Mouse (Mus musculus): ENCODE results near the gene Cisd3.
A peak's percentile ranks its signal among the peaks of the same experiment; 100 is the strongest.
"Not testable (repeated sequence)": the region's sequence is repeated elsewhere in the genome, so short reads cannot be mapped to it uniquely, and the experiment has no call there.

The Cisd3 gene

DNA sequence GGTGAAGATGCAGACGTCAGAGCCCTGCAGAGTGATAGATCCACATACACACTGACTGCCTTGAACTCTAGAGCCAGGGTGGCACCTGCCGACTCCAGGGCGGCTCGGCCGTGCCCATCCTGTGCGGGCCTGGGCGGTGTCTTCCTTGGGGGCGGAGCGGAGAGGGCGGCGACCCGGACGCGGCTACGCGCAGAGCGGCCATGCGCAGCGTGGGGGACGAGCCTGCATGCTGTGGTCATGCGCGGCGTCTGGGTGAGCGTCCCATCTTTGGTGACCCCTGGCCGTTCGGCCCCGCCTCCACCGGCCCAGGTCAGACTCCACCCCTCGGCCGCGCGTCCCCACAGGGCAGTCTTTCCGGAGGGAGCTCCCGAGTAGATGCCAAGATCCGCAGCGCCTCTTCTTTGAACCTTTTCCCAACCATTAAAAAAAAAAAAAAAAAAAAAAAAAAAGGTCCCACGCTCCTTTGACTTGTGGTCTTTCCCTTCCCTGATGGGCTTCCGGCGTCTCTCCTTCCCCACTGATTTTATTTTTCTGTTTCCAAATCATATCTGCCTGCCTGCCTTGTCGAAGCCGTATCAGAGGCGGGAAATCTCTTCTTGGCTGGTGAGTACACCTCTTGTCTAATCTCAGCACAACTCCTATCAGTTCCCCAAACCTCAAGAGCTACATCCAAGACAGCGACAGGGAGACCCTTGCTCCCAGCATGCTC lies at the start of gene Cisd3:
Gene Cisd3 (plus strand): TSS at position 214 of the 709 bp plus-strand sequence.
- DNase-seq (ENCODE audit: low spot score in 2 of 2) = peak; percentile 60 to 71

DNA sequence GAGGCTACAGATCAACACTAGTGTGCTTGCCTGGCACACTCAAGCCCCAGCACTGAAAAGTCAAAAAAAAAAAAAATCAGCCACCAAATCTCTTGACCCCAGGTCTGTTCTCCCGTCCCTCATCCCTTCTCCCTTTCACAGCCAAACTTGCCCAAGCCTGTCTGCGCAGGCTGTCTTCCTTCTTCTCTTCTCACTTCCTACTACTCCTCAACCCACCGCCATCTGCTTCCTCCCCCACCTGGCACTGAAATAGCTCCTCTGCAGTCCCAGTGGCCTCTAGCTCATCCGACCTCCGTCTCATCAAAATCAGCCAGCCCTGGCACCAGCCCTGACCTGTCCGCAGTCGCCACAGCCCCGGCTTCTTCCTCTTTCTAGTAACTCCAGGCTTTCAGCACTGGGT lies 44.0 kb upstream of the Cisd3 start:
- no peak for DNase-seq (ENCODE audit: low spot score in 2 of 2)

DNA sequence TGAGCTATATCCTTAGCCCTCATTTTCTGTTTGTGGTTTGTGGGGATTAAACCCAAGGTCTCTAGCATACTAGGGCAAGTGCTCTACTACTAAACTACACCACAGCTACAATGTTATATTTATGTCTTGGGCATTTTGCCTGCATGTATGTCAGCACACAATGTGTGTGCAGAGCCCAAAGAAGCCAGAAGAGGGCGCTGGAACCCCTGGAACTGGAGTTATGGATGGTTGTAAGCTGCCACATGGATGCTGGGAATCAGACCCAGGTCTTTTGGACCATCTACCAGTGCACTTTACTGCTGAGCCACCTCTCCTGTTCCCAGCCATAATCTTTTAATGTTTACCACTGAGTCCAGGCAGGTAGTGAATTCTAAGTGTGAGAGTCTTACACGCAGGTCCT lies 42.9 kb upstream of the Cisd3 start:
- no peak for DNase-seq (ENCODE audit: low spot score in 2 of 2)

DNA sequence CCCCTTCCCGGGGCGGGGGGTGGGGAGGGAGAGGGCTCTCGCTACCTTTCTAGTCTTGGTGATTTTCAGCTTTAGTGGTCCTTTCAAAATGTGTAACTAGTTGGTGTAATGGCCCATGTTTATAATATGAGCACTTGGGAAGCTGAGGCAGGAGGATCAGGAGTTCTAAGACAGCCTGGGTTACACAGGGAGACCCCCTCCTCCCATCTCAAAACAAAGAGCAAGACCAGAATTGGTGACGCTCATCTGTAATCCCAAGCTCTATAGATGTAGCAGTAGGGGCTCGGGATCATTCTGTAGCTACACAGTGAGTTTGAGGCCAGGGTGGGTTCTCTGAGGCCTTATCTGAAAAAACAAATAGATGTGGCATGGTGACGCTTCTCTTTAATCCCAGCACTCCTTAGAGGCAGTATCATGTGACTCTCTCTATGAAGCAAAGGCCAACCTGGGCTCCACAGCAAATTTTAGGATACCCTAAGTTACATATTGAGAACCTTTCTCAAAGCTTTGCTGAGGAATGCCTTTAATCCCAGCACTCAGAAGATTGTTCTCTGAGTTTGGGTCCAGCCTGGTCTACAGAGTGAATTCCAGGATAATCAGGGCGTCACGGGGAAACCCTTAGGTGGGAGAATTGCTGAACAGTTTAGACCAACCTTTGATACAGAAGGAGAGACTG lies 42.1 kb upstream of the Cisd3 start:
- no peak for DNase-seq (ENCODE audit: low spot score in 2 of 2)

DNA sequence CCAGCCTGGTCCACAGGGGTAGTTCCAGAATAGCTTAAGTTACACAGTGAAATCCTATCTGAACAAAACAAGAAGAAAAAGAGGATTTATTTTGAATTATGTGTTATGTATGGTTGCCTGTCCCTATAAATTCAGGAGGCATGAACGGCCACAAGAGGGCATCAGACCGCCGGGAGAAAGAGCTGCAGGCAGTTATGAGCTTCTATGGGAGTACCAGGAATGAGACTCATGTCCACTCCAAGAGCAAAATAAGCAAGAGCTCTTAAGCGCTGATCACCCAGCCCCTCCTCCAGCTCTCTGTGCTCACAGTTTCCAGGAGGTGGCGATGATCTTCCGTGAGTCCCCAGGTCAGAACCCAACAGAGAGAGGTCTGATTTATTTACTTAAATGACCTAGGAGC lies 40.8 kb upstream of the Cisd3 start:
- peak in 1 of 2 experiments; percentile 69 for DNase-seq (ENCODE audit: low spot score in 2 of 2)

DNA sequence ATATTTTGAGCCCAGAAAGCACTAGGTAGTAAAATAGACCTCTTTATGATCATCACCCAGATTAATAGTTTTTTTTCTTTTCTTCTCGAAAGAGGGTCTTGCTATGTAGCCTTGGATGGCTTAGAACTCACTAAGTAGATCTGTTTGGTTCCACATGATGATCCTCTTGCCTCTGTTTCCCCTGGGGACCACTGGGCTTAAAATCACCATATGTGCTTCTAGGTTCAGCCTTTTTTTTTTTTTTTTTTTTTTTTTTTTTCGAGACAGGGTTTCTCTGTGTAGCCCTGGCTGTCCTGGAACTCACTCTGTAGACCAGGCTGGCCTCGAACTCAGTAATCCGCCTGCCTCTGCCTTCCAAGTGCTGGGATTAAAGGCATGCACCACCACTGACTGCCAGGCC lies 37.1 kb upstream of the Cisd3 start:
- not testable (repeated sequence) for DNase-seq (ENCODE audit: low spot score in 2 of 2)

DNA sequence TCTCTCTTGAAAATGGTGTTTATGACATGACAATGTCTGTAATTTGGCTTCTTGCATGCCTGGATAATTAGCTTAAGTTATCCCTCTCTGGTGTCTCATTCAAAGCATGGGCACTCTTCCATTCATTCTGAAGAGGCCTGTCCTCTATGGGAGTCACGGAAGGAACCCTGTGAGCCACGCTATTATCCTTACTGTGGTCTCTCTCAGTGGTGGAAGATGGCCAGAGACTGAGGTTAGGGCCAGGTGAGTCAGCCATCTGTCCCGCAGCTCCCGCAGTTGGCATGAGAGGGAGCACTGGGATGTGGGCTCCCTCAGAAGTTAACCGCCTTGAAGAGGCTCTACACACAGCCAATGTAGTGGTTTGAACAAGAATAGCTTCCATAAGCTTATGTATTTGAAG lies 35.3 kb upstream of the Cisd3 start:
- DNase-seq (ENCODE audit: low spot score in 2 of 2) = no peak

DNA sequence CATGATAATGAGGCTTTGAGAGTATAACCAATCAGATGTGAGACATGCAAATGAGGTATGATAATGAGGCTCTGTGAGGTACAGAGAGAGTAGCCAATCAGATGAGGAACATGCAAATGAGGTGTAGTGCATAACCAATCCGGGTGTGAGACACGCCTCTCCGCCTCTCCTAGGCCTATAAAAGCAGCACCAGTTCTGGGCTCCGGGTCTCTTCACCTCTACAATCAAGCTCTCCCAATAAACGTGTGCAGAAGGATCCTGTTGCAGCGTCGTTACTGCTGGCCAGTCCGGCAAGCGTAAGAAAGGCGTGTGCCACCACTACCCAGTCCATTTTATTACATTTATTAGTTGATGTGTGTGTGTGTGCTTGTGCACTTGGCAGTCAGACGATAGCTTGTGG lies 32.2 kb upstream of the Cisd3 start:
- not testable (repeated sequence) for DNase-seq (ENCODE audit: low spot score in 2 of 2)

DNA sequence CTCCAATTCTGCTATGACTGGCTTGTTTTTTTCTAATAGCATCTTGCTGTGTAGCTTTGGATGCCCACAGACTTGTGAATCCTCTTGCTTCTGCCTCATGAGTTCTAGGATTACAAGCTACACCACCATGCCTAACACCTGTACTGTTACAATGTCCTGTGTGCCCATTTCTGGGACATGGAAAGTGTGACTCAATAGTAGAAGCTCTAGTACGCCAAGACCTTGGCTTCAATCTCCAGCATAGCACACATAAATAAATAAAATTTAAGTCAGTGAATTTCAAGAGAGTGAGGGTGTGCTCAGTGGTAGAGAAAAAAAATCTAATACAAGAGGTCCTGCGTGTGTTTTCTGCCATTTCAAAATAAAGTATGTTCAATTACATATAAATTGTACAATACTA lies 31.4 kb upstream of the Cisd3 start:
- DNase-seq (ENCODE audit: low spot score in 2 of 2) = no peak

DNA sequence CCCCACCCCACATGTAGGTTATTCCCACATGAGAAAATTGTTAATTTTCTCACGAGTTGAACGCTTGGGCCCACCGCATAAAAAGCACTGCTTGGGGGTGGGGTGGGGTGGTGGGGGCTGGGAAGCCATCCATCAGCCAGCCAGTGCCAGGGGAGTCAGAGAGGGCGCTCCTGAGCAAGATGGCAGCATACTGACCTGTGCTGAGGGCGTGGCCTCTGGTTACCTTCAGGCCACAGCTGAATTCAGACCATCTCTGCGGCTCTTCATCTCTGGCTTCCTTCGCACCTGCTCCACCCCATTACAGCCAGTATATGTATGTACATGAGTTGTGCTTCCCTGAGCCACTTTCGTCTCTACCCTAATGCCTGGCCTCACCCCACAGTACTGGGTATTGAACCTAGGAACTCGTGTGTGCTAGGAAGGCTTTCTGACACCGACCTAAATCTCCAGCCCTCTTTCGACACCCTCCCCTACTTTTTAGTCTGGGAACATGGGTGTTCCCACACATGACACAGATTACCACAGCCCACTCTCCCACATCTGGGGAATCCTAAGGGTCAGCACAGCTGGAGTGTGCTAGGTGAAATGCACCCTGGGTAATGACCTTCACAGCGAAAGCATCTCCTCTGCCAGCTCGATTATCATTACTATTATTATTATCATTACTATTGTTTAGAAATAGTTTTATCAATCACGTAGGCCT lies 29.2 kb upstream of the Cisd3 start:
- DNase-seq (ENCODE audit: low spot score in 2 of 2) = no peak

DNA sequence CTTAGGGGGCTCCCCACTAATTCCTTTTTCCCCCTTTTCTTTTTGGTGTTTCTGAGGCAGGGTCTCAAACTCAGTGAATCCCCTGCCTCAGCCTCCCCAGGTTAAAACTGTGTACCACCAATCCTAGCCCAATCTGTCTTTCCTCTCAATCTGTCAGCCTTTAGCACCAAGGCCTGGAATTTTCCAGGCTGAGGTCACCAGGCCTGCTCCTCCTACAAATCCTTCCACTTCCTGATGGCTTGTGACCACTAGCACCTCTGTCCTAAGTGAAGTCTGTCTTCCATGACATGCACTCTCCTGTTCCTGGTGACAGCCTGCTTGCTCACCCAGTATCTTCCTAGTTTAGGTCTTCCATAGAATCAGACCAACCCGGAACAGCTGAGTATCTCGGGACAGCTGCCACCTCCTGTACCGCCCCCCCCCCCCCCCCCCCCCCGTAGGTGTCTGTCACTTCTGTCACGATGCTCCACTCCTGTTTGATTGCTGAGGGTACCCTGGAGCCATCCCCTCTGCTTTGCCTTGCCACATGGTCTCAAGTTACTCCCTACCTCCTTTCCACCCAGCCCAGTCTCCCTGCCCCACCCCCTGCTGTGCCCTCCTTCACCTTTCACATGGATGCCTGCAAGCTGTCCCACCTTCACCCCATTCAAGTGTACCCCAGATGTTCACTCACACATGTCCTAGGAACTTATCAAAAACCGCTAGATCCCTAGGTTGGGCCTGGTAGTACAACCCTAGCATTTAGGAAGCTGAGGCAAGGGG lies 28.3 kb upstream of the Cisd3 start:
- no peak for DNase-seq (ENCODE audit: low spot score in 2 of 2)

DNA sequence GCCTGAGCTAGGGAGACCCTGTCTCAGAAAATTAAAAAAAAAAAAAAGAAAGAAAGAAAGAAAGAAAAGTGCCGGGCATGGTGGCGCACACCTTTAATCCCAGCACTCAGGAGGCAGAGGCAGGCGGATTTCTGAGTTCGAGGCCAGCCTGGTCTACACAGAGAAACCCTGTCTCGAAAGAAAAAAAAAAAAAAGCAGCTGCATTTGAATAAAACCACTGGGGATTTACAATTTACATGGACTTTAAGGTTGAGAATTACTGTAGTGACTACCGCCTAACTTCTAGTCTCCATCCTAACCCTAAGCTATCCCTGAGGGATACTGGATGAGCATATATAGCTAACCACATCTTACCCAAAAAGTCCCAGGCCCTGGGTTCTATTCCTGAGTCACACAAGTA lies 27.7 kb upstream of the Cisd3 start:
- not testable (repeated sequence) for DNase-seq (ENCODE audit: low spot score in 2 of 2)

DNA sequence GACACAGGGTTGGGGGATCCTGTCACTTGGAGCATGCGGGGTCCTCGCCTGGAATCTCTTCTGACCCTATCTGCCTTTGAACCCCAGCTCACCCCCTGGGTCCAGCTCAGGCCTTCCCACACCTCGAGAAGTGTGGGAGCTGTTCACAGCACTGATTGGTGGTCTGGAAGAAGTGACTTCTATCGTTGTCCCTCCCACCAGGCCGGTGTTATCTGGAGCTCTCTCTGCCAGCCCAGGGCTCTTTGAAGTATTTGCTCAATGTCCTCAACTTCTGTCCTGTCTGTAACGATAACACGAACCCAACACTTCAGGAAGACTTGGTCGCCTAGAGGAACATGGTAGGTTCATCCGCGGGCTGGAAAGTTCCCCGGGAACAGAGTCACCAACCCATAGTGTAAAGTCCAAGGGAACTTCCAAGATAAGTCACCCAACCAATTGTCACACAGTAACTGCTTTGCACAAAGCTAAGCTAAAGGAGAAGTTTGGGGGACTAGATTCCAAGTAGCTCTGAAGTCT lies 26.8 kb upstream of the Cisd3 start:
- DNase-seq (ENCODE audit: low spot score in 2 of 2) = no peak

DNA sequence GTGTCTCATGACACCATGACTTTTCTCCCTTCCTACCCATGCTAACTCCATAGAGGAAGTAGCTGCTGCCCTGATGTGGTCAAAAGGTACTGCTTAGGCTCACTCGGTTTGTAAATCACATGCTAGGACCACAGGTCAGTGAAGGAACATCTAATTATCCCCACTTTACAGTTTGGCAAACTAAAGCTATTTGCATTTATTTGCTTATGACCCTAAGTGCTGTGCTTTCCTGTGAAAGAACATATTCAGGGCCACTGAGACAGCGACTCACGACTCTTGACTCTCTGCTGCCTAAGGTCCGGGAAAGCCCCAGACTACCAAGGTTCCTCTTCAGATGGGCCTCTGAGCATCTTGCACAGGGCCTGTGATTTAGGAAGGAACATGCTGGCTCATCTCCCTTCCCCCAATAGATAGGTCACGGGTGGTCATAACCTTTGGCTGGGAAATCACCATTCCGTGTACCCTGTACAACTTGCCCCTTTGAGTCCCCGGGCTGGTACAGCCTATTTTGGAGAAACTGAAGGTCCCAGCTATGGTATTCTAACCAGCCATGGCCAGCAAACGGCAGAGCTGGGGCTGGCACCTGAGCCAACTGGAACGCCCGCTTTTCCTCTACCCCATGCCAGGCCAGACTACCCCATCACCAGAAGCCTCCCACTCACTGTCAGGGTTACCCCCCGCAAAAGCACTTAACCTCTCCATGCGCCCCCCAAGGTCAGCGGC lies 26.2 kb upstream of the Cisd3 start:
- no peak for DNase-seq (ENCODE audit: low spot score in 2 of 2)

DNA sequence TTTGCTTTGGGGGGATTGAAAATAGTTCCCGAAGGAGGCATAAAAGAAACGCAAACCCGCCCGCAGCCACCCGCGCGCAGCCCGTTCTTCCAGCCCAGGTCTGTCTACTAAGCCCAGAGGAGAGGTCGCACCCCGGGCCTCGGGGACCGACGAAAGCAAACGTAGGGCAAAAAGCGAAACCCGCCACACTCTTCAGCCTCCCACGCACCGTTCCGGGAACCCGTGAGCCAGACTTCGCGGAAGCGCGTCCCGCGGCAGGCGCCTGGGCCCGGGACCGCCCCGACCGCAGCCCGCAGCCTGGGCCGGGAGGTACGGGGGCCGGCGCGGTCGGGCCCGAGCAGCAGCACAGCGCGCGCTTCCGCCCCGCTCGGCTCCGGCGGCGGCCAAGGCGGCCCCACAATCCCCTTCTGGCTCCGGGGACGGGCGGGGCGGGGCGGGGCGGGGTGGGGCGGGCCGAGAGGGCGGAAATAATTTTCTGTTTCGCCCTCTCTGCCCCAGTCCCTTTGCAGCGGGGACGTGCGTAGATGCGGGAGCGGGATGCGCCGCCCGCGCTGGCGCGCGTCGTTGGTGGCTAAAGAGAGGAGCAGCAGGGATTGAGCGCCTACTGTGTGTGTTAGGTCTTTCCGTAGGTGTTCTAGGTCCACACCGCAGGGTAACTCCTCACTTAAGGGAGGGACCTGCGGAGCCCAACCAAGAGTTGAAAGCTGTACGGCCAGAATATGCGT lies 25.5 kb upstream of the Cisd3 start:
- peak in 1 of 2 experiments; percentile 69 for DNase-seq (ENCODE audit: low spot score in 2 of 2)

DNA sequence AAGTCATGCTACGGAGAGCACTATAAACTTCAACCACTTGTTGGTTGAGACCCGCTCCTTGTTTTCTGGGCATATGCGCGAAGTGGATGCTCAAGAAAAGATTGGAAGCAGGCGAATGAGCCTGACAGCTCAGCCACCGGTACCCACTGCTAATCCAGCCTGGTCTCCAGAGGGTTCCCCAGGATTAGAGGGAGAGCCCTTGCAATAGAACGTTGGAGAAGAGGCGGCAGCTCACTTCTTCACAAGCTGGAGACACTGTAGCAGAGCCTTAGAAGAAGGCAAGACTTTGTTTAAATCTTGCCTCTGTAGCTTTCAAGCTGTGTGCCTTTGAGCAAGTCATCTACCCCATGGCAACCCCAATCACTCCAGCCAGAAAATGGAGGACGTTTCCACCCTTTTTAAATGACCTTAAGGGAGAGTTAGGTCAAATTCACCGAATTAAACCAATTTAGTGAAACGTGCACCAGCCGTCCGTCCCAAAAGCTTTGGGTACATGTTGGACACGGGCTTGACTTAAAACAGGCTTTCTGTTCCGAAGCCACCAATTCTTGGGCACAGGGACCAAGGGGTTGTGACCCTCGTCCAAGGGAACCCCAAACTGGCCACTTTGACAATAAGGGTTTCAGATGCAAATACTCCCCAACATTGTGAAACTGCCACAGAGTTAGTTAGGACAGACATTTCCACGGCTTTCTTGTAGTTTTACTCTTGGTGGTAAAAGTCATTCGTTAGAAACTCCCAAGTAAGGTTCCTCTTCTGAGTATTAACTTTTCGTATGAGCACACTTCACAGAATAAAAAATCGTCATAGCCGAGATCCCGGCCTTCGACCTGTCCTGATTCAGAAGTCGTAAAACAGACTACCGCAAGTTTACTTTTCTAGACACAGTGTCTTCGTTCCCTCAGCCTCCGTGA lies 24.6 kb upstream of the Cisd3 start:
- no peak for DNase-seq (ENCODE audit: low spot score in 2 of 2)

DNA sequence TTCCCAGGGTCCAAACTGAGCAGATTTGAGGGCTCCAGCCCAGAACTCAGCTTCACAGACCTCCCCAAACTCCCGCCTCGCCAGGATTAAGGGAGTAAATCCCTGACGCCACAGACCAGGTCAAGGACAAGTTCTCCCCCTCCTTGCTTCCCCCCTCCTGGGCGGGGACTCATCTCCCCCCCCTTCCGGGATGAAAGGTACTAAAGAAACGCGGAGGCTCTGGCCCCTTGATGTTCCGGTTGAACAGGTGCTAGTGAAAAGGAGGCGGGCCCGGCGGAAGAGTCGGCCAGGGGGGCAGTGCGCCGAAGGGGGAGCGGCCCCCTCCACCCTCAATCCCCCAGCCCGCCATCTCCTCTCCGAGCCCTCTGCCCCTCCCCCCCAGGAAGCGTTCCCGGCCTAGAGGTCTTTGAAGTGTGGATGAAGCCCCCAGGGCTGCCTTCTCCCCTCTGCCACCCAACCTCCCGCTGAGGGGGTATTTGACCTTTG lies 23.9 kb upstream of the Cisd3 start:
- no peak for DNase-seq (ENCODE audit: low spot score in 2 of 2)

DNA sequence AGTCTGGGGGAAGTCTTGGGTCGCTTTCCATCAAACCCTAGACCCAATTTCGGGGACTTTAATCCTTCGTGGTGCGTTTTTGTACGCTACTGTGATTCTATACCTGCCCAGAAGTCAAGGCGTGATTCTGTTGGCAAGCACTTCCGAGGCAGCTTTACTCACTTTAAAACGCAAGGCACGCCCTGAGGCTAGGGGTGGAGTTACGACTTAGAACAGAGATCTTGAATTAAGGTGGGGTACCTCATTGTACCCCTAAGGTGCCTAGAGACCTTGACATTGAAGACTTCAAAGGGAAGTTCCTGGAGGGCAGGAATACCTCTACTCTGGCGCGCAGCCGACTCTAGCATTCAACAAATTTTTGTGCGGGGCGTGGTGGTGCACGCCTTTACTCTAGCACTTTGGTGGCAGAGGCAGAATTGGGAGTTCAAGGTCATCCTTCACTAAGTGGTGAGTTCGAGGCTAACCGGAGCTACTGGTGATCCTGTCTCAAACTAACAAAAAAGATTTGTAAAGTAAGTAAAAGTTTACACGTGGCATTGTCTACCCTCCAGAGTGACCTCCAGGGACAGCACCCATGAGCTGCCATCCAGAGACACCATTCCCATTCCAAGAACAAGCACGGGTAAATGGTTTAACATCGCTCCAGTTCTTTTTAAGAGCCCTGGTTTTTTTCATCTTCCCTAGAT lies 23.3 kb upstream of the Cisd3 start:
- no peak for DNase-seq (ENCODE audit: low spot score in 2 of 2)

Data from cerebellum, postnatal 4 days (tissue).